14 mouse cellular contexts compared by ENCODE assay signal in the genomic region with DNA sequence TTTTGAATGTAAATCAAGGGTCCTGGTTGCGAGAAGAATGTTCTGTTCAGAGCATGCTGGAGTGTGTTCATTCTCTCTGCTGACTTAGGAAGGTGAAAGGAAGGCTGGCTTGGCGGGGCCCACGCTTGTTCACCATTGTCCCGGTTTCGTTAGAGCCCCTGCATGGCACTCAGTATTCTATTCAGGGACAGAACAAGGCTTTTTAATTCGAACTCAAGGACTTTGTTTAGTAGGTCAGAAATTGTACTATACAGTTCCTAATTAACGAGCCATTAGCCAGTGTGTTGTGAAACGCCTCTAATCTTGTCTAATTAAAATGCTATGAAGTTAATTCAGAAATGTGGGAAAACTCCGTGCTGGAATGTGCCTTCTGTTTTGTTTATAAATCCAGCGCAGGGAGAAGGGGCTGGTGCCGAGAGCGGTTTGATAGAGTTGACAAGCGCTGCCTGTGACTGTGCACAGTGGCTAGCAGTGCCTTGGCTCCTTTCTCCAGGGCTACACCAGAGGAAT. TPM values are rescaled to one million over a fixed set of nuclear protein-coding genes. Genes with fewer than 3 reads are reported as not detected.
DNase-seq lines count a peak whose midpoint lies in the region; ATAC-seq and TF ChIP-seq lines count a peak whose summit lies in the region.
"Had no signal": no experiment of that assay in that cellular context is flagged by ENCODE, and none has a peak within 500 bp of the region (broad histone marks: within the 10 kb centered on the region; RNA-seq: fewer than 3 reads in every experiment).

No protein-coding gene starts in this region.

- DNase-seq in frontal cortex, postnatal 25 days (ENCODE audit: low spot score in 2 of 2), result no peak
- no peak for DNase-seq in neural tube, embryonic 10.5 days (ENCODE audit: extremely low spot score, low spot score)
- DNase-seq in midbrain, embryonic 11.5 days (ENCODE audit: low spot score, missing footprints), result peak; percentile 95
- no peak for DNase-seq in stomach, postnatal 0 days (ENCODE audit: low spot score)
- no peak for DNase-seq in liver
- DNase-seq in natural killer cell, adult 2 months (ENCODE audit: low spot score in 2 of 2), result no peak
- DNase-seq: cerebellum, postnatal 25 days; left cerebral cortex, postnatal 4 days; lung, postnatal 36 days; thymus, postnatal 14 days had no signal

- H3K9ac ChIP-seq in neural tube, embryonic 12.5 days, result no peak overlapping the region
- H3K9ac ChIP-seq in midbrain, embryonic 11.5 days (ENCODE audit: low read length), result peak overlapping the region; percentile 37
- H3K9ac ChIP-seq in stomach, postnatal 0 days (ENCODE audit: low read length), result no peak overlapping the region

- H3K4me2 ChIP-seq in neural tube, embryonic 12.5 days (replicated peaks), result peak overlapping the region; percentile 23
- peak overlapping the region; percentile 29 for H3K4me2 ChIP-seq in midbrain, embryonic 11.5 days
- H3K4me2 ChIP-seq in stomach, postnatal 0 days (replicated peaks; ENCODE audit: low read depth), result peak overlapping the region; percentile 12

- H3K9me3 ChIP-seq in neural tube, embryonic 12.5 days, result 0 out of 2 replicates have a peak, but pooled peaks cover 3% of the 10 kb centered on the region
- H3K9me3 ChIP-seq in midbrain, embryonic 11.5 days (ENCODE audit: control insufficient read depth, low read length), result no peaks in the 10 kb centered on the region
- H3K9me3 ChIP-seq in stomach, postnatal 0 days (ENCODE audit: control insufficient read depth, low read length), result no peaks in the 10 kb centered on the region

- no peaks in the 10 kb centered on the region for H3K27me3 ChIP-seq in neural tube, embryonic 12.5 days (replicated peaks)
- no peaks in the 10 kb centered on the region for H3K27me3 ChIP-seq in midbrain, embryonic 11.5 days (ENCODE audit: control insufficient read depth, insufficient read depth, low read length)
- no peaks in the 10 kb centered on the region for H3K27me3 ChIP-seq in stomach, postnatal 0 days (ENCODE audit: control insufficient read depth, insufficient read depth, low read length)

- no peak for TF ChIP-seq CTCF in stomach, postnatal 0 days (IDR thresholded peaks at IDR 0.05; ENCODE audit: low read depth)

- H3K27ac ChIP-seq in neural tube, embryonic 12.5 days, result no peak overlapping the region
- H3K27ac ChIP-seq in midbrain, embryonic 11.5 days (ENCODE audit: low read depth, low read length), result peak overlapping the region; percentile 44; the same call in 1 of the 2 replicates
- no peak overlapping the region for H3K27ac ChIP-seq in stomach, postnatal 0 days (replicated peaks)

- no peak overlapping the region for H3K4me3 ChIP-seq in neural tube, embryonic 12.5 days
- no peak overlapping the region for H3K4me3 ChIP-seq in midbrain, embryonic 11.5 days (ENCODE audit: low read depth, low read length)
- no peak overlapping the region for H3K4me3 ChIP-seq in stomach, postnatal 0 days (ENCODE audit: low read depth, low read length)
- H3K4me3 ChIP-seq: erythroblast, embryonic 14.5 days had no signal

- TF ChIP-seq EP300 in stomach, postnatal 0 days (optimal IDR thresholded peaks at IDR 0.05), result no peak

- H3K4me1 ChIP-seq in neural tube, embryonic 12.5 days, result peaks cover 10% of the 10 kb centered on the region
- peaks cover 16% of the 10 kb centered on the region for H3K4me1 ChIP-seq in midbrain, embryonic 11.5 days (ENCODE audit: control insufficient read depth, insufficient read depth, low read length)
- no peaks in the 10 kb centered on the region; the same call in 1 of the 2 replicates for H3K4me1 ChIP-seq in stomach, postnatal 0 days (replicated peaks; ENCODE audit: control insufficient read depth, insufficient read depth)

- peaks cover 10% of the 10 kb centered on the region for H3K36me3 ChIP-seq in neural tube, embryonic 12.5 days
- H3K36me3 ChIP-seq in midbrain, embryonic 11.5 days (ENCODE audit: control insufficient read depth, insufficient read depth, low read length), result peaks cover 17% of the 10 kb centered on the region
- no peaks in the 10 kb centered on the region; the same call in 1 of the 2 replicates for H3K36me3 ChIP-seq in stomach, postnatal 0 days (ENCODE audit: control insufficient read depth, insufficient read depth, low read length)

- peak; percentile 47; the same call in 1 of the 2 replicates for ATAC-seq in frontal cortex, adult (ENCODE audit: low TSS enrichment)
- peak; percentile 61; the same call in 1 of the 2 replicates for ATAC-seq in neural tube, embryonic 12.5 days (ENCODE audit: low FRiP score, low read depth)
- peak; percentile 83 for ATAC-seq in midbrain, embryonic 11.5 days (ENCODE audit: low FRiP score)
- ATAC-seq in stomach, postnatal 0 days (ENCODE audit: low FRiP score, low TSS enrichment), result no peak
- ATAC-seq: inflammation-experienced regulatory T-cells, adult 6 months had no signal

- WGBS in neural tube, embryonic 12.5 days, result 44% methylated on average over 13 of the region's 13 CpGs
- WGBS in midbrain, embryonic 11.5 days, result 27% methylated on average over 13 of the region's 13 CpGs
- WGBS in stomach, postnatal 0 days, result 45% methylated on average over 13 of the region's 13 CpGs

RNA-seq across cellular contexts. Expression of gene Prtg, which starts 47.1 kb away (rescaled TPM):
- 1.2 and 1.5 TPM in 2 replicates for polyA plus RNA-seq in neural tube, embryonic 12.5 days (2016; fragmentation: Nextera tagmentation; extraction: Ambion mirVana)
- 5.1 and 6.2 TPM in 2 replicates for polyA plus RNA-seq in midbrain, embryonic 11.5 days (2014; fragmentation: Nextera tagmentation; extraction: Ambion mirVana)
- polyA plus RNA-seq in stomach, postnatal 0 days (2015; fragmentation: Nextera tagmentation; extraction: Ambion mirVana), result 0.06 TPM in 2 replicates
- polyA plus RNA-seq: erythroblast, embryonic 14.5 days had no signal
